Mouse (Mus musculus) forebrain, embryonic 15.5 days (tissue): ENCODE measurements around the gene Cks1brt. TPM values are rescaled to one million over a fixed set of nuclear protein-coding genes. Genes with fewer than 3 reads are reported as not detected.
"Not testable (repeated sequence)": the region's sequence is repeated elsewhere in the genome, so short reads cannot be mapped to it uniquely, and the experiment has no call there.

Source experiments
- ATAC-seq: fragments of 200-750 bp; cut with Nextera tagmentation; replicated peaks from 2 replicates; pipeline ENCODE4 v1.8.0; 2017; ENCODE audit warnings: mild to moderate bottlenecking, moderate TSS enrichment, moderate library complexity
- H3K27ac ChIP-seq: fragments of 300-500 bp; sonication (generic); replicated peaks from 2 replicates; pipeline ENCODE4 v1.5.1; 2015; ENCODE audit warnings: mild to moderate bottlenecking, inconsistent platforms
- H3K27me3 ChIP-seq: fragments of 300-500 bp; sonication (generic); 2 replicates; pipeline ENCODE4 v1.6.1; 2015; ENCODE audit warnings: inconsistent platforms
- H3K36me3 ChIP-seq: fragments of 300-500 bp; sonication (generic); 2 replicates; pipeline ENCODE4 v1.6.1; 2015; ENCODE audit warnings: mild to moderate bottlenecking, inconsistent platforms
- H3K4me1 ChIP-seq: fragments of 300-500 bp; sonication (generic); 2 replicates; pipeline ENCODE4 v1.6.1; 2015; ENCODE audit warnings: inconsistent platforms
- H3K4me2 ChIP-seq: fragments of 300-500 bp; sonication (generic); replicated peaks from 2 replicates; pipeline ENCODE4 v1.6.1; 2015; ENCODE audit warnings: mild to moderate bottlenecking, inconsistent platforms
- H3K4me3 ChIP-seq: fragments of 300-500 bp; sonication (generic); 2 replicates; pipeline ENCODE4 v1.5.1; 2015; ENCODE audit warnings: mild to moderate bottlenecking, inconsistent platforms
- H3K9ac ChIP-seq: fragments of 300-500 bp; sonication (generic); replicated peaks from 2 replicates; pipeline ENCODE4 v1.6.1; 2015; ENCODE audit warnings: mild to moderate bottlenecking, inconsistent platforms
- H3K9me3 ChIP-seq: fragments of 300-500 bp; sonication (generic); 2 replicates; pipeline ENCODE4 v1.6.1; 2016; ENCODE audit warnings: inconsistent platforms
- WGBS: fragments of 180-500 bp; shearing (Covaris S2); methylation state at CpG from one replicate; pipeline ENCODE4 v1.1.7; 2015; ENCODE audit warnings: mixed read lengths; 5-methylcytosine and 5-hydroxymethylcytosine counted together
- polyA plus RNA-seq: library from polyadenylated mRNA; unstranded; fragments of >200 nt; fragmentation: Nextera tagmentation; extraction: Ambion mirVana; gene quantifications from 2 replicates; pipeline ENCODE4 v1.2.1, GENCODE M21; 2015

Cks1brt gene
- polyA plus RNA-seq = not detected in 2 replicates

GRCm38 (mm10) chr8:85151624-85152023 lies at the start of gene Cks1brt:
Gene Cks1brt (plus strand): TSS chr8:85151924.
- WGBS = 86% methylated on average over 3 of the region's 3 CpGs

GRCm38 (mm10) chr8:85113241-85113640 lies 38.5 kb upstream of the Cks1brt start:
- no peak for ATAC-seq
- H3K9ac ChIP-seq = no peak overlapping the region
- peaks cover 26% of the 10 kb centered on the region for H3K36me3 ChIP-seq
- no peak overlapping the region for H3K27ac ChIP-seq
- H3K9me3 ChIP-seq = no peaks in the 10 kb centered on the region; the same call in 1 of the 2 replicates
- H3K4me3 ChIP-seq = no peak overlapping the region
- H3K27me3 ChIP-seq = no peaks in the 10 kb centered on the region
- H3K4me2 ChIP-seq = no peak overlapping the region
- H3K4me1 ChIP-seq = no peaks in the 10 kb centered on the region
- WGBS = 95% methylated on average over 10 of the region's 10 CpGs

More at GRCm38 (mm10) chr8:85151624-85152023, at the start of gene Cks1brt:
- peaks cover 15% of the 10 kb centered on the region for H3K9me3 ChIP-seq
- H3K9ac ChIP-seq = no peak within 1 kb of the TSS
- H3K4me2 ChIP-seq = no peak within 1 kb of the TSS
- no peaks in the 10 kb centered on the region for H3K4me1 ChIP-seq
- no peaks in the 10 kb centered on the region for H3K27me3 ChIP-seq
- ATAC-seq = no peak
- no peak within 1 kb of the TSS for H3K4me3 ChIP-seq
- H3K36me3 ChIP-seq = no peaks in the 10 kb centered on the region
- H3K27ac ChIP-seq = no peak within 1 kb of the TSS

DNA sequence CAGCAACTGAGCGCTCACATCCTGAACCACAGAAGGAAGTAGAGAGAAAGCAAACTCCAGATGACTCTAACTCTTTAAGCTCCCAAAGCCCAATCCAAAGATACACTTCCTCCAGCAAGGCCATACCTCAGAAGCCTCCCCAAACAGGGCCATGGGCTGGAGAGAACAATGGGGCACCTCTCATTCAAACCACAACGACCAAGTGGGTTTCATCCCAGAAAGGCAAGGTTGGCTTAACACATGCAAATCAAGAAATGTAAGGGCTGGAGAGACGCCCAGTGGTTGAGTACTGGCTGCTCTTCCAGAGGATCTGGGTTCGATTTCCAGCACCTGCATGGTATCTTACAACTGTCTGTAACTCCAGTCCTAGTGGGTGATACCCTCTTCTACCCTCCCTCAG lies 36.2 kb upstream of the Cks1brt start:
- 80% methylated on average over 4 of the region's 4 CpGs for WGBS
- ATAC-seq = no peak
- no peak overlapping the region for H3K4me2 ChIP-seq
- no peak overlapping the region for H3K9ac ChIP-seq
- H3K9me3 ChIP-seq = no peaks in the 10 kb centered on the region; the same call in 1 of the 2 replicates
- no peak overlapping the region for H3K27ac ChIP-seq
- H3K27me3 ChIP-seq = no peaks in the 10 kb centered on the region
- H3K4me1 ChIP-seq = no peaks in the 10 kb centered on the region
- no peak overlapping the region for H3K4me3 ChIP-seq
- H3K36me3 ChIP-seq = peaks cover 14% of the 10 kb centered on the region; the same call in 1 of the 2 replicates

DNA sequence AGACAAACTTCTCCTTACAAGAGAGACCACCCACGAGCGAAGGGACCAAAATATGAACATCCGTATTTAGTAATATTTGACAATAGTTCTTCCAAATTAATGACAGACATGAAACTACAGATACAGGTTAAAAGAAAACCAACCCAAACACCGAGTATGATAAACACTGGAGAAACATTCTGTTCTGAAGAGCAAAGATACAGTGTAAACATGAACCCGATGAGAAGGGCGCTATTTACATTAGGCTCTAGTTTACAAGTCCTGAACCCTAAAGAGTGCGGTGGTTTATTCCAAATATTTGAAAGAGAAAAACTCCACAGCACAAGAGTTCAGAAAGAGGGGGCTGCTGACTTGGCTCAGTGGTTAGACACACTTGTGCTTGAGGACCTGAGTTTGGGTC lies 34.7 kb upstream of the Cks1brt start:
- ATAC-seq = no peak
- Histone ChIP-seq H3K4me2 (no peak overlapping the region), H3K36me3 (no peaks in the 10 kb centered on the region), H3K27me3 (no peaks in the 10 kb centered on the region), H3K4me1 (no peaks in the 10 kb centered on the region), H3K4me3 (no peak overlapping the region), H3K9ac (no peak overlapping the region), H3K9me3 (no peaks in the 10 kb centered on the region; the same call in 1 of the 2 replicates), H3K27ac (no peak overlapping the region)
- 92% methylated on average over 7 of the region's 7 CpGs for WGBS

DNA sequence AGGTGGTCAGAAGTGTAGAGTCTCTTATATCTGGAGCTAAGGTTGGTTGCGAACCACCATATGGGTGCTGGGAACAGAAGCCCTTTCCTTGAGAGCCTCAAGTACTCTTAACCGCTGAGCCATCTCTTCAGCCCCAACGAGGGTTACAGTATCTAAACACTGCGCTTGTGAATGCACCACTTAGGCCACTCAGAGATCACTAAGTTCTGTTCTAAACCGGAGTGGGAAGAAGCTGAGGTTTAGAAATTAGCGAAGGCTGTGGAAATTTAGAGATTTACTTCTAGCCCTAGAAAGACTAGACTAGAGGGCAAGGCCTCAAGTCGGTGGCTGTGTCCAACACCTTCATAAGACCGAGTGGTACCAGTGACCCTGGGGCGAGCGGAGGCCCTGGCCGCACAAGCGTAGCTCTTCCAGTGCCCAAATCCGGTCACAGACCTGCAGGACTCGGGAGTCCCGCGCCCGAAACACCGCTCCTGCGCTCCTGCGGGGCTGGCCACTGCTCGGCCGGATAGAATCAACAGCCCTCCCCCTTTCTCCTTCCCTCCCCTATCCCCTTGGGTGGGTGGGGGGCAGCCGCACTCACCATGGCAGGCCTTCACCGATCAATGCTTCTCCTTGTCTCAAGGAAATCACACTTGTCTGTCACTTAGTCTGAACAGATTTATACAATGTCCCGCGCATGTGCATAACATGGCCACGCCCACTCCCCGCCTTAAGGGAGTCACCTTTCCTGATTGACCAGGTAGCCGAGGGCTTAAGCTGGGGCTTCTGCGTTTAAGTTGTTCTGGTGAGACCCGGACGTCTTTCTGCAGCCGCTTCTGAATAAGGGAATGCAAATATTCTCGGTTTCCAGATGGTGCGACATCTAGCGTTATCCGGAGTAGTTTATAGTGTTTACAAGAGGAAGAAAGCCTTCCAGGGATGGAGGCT lies 32.4 kb upstream of the Cks1brt start:
- peak overlapping the region; percentile 65 for H3K4me3 ChIP-seq
- no peaks in the 10 kb centered on the region for H3K36me3 ChIP-seq
- peak overlapping the region; percentile 81 for H3K4me2 ChIP-seq
- 7% methylated on average over 37 of the region's 37 CpGs for WGBS
- no peaks in the 10 kb centered on the region for H3K4me1 ChIP-seq
- no peaks in the 10 kb centered on the region for H3K9me3 ChIP-seq
- peak; percentile 93 for ATAC-seq
- peak overlapping the region; percentile 70 for H3K9ac ChIP-seq
- peak overlapping the region; percentile 64 for H3K27ac ChIP-seq
- H3K27me3 ChIP-seq = no peaks in the 10 kb centered on the region

DNA sequence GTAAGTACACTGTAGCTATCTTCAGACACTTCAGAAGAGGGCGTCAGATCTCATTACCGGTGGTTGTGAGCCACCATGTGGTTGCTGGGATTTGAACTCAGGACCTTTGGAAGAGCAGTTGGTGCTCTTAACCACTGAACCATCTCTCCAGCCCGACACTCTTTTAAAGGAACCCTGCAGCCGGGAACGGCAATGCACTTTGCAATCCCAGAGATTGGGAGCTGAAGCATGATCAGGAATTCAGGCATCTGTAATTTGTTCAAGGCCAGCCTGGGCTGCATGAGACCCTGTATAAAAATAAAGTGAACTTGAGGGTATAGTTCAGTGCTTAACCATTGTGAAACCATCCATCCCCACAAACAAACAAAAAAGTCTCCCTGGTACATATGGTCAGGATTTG lies 31.5 kb upstream of the Cks1brt start:
- 78% methylated on average over 5 of the region's 5 CpGs for WGBS
- not testable (repeated sequence) for H3K9me3 ChIP-seq, H3K27me3 ChIP-seq, H3K4me2 ChIP-seq, ATAC-seq, H3K4me1 ChIP-seq, H3K4me3 ChIP-seq, H3K9ac ChIP-seq, H3K36me3 ChIP-seq, H3K27ac ChIP-seq

DNA sequence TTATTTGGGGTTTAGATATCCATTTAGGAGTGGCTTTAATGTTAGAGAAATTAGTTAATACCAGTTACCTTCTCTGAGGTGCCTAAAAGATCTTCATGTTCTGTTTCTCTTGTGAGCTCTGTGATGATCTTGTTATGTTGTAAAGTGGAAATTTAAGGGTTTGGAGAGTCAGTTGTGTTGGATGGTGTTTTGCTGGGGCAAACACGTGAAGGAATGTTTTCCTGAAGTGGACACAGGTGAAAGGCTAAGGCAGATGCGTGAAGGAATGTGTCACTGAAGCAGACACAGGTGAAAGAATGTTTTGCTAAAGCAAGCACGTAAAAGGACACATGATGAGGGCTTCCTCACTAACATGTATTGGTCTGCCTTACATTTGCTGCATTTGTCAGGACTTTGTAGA lies 28.7 kb upstream of the Cks1brt start, which contains the start of gene Zfp791:
Gene Zfp791, minus strand, starts transcription at position 101 of the 400 bp plus-strand sequence.
- WGBS = 81% methylated on average over 3 of the region's 3 CpGs
- Histone ChIP-seq H3K4me3 (no peak within 1 kb of the TSS), H3K4me1 (no peaks in the 10 kb centered on the region), H3K27me3 (no peaks in the 10 kb centered on the region), H3K4me2 (no peak within 1 kb of the TSS), H3K27ac (no peak within 1 kb of the TSS), H3K36me3 (no peaks in the 10 kb centered on the region), H3K9ac (no peak within 1 kb of the TSS), H3K9me3 (no peaks in the 10 kb centered on the region)
- ATAC-seq = no peak

GRCm38 (mm10) chr8:85123691-85124090 lies 28.0 kb upstream of the Cks1brt start:
- H3K9me3 ChIP-seq = no peaks in the 10 kb centered on the region
- H3K9ac ChIP-seq = no peak overlapping the region
- 90% methylated on average over 8 of the region's 8 CpGs for WGBS
- H3K4me2 ChIP-seq = no peak overlapping the region
- no peaks in the 10 kb centered on the region for H3K27me3 ChIP-seq
- no peaks in the 10 kb centered on the region for H3K4me1 ChIP-seq
- H3K27ac ChIP-seq = no peak overlapping the region
- H3K36me3 ChIP-seq = no peaks in the 10 kb centered on the region
- no peak overlapping the region for H3K4me3 ChIP-seq
- no peak for ATAC-seq

- Histone ChIP-seq H3K4me1 (no peaks in the 10 kb centered on the region), H3K36me3 (no peaks in the 10 kb centered on the region), H3K4me3 (no peak overlapping the region), H3K9ac (no peak overlapping the region), H3K4me2 (no peak overlapping the region), H3K27ac (no peak overlapping the region), H3K27me3 (0 out of 2 replicates have a peak, but pooled peaks cover 5% of the 10 kb centered on the region), H3K9me3 (no peaks in the 10 kb centered on the region)
- WGBS = 79% methylated on average over 1 of the region's 1 CpGs
- no peak for ATAC-seq
Observed at GRCm38 (mm10) chr8:85132335-85132734, 19.4 kb upstream of the Cks1brt start.

GRCm38 (mm10) chr8:85135690-85136089 lies 16.0 kb upstream of the Cks1brt start:
- not testable (repeated sequence) for ATAC-seq, H3K4me2 ChIP-seq, H3K27ac ChIP-seq, H3K36me3 ChIP-seq, H3K27me3 ChIP-seq, H3K4me3 ChIP-seq, H3K9me3 ChIP-seq, H3K9ac ChIP-seq, H3K4me1 ChIP-seq
- WGBS = 96% methylated on average over 2 of the region's 2 CpGs

DNA sequence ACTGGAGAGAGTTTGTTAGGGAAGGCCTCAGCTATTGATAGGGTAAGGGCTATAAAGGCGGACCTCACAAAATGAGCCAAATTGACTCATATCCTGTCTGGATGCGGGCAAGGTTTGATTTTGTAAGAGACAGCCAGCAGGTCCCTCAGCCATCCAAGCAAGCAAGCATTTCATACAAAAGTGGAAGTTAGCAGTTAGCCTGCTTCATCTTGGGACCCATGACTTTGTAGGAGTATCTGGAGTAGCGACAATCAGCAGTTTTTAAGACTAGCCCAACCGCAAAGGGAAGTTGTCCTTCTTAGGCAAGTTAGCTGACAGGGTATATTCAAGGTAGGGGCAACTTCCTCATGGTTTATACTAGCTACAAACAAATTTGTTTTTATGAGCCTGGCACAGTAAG lies 9.2 kb upstream of the Cks1brt start:
- H3K4me2 ChIP-seq = no peak overlapping the region
- H3K9me3 ChIP-seq = no peaks in the 10 kb centered on the region
- 93% methylated on average over 4 of the region's 4 CpGs for WGBS
- no peaks in the 10 kb centered on the region for H3K4me1 ChIP-seq
- no peaks in the 10 kb centered on the region for H3K27me3 ChIP-seq
- H3K36me3 ChIP-seq = no peaks in the 10 kb centered on the region
- no peak overlapping the region for H3K9ac ChIP-seq
- no peak overlapping the region for H3K27ac ChIP-seq
- no peak overlapping the region for H3K4me3 ChIP-seq
- no peak for ATAC-seq

- ATAC-seq = no peak
- no peaks in the 10 kb centered on the region for H3K4me1 ChIP-seq
- H3K9me3 ChIP-seq = no peaks in the 10 kb centered on the region
- no peaks in the 10 kb centered on the region for H3K36me3 ChIP-seq
- no peak overlapping the region for H3K4me2 ChIP-seq
- H3K9ac ChIP-seq = no peak overlapping the region
- H3K27ac ChIP-seq = no peak overlapping the region
- no peaks in the 10 kb centered on the region for H3K27me3 ChIP-seq
- WGBS = 33% methylated on average over 14 of the region's 14 CpGs
- H3K4me3 ChIP-seq = no peak overlapping the region
Observed at GRCm38 (mm10) chr8:85171291-85171690, 19.6 kb downstream of the Cks1brt start.
